Mouse (Mus musculus) ES-Bruce4 (cell line): Measurements from ENCODE around the gene Hnrnpul1.

Source experiments
- CTCF ChIP-seq: IDR thresholded peaks from one replicate; pipeline ENCODE4 v1.8.1; 2011; ENCODE audit warnings: low read depth, low read length
- EP300 ChIP-seq: IDR thresholded peaks from 2 replicates; pipeline ENCODE4 v1.6.1; 2011; ENCODE audit warnings: low read depth, low read length; ENCODE audit not compliant: insufficient read depth
- POLR2A ChIP-seq: IDR thresholded peaks from one replicate; pipeline ENCODE4 v1.8.1; 2011; ENCODE audit warnings: low read length; ENCODE audit not compliant: insufficient read depth

DNA sequence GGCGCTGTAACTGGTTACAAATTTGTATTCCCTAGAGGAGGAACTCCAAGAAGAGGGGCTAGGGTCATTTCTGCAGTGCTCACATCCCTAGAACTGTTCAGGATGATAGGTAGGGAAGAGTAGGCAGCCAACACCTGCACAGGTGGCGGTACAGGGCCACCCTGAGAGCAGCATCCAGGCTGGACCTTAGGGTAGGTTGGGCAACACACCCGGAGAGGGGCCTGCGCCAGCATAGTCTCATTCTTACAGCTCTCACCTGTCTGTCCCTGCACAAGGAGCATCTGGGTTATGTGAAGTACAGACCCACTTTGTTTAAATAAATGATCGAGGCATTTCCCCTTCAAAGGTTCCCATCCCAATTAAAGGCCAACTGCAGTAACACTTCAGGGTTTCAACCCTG, 33.8 kb downstream of the Hnrnpul1 start:
- TF ChIP-seq CTCF (no peak), POLR2A (no peak), EP300 (no peak)
